Mouse (Mus musculus): ENCODE measurements around the gene Cntd1.

The Cntd1 gene

DNA sequence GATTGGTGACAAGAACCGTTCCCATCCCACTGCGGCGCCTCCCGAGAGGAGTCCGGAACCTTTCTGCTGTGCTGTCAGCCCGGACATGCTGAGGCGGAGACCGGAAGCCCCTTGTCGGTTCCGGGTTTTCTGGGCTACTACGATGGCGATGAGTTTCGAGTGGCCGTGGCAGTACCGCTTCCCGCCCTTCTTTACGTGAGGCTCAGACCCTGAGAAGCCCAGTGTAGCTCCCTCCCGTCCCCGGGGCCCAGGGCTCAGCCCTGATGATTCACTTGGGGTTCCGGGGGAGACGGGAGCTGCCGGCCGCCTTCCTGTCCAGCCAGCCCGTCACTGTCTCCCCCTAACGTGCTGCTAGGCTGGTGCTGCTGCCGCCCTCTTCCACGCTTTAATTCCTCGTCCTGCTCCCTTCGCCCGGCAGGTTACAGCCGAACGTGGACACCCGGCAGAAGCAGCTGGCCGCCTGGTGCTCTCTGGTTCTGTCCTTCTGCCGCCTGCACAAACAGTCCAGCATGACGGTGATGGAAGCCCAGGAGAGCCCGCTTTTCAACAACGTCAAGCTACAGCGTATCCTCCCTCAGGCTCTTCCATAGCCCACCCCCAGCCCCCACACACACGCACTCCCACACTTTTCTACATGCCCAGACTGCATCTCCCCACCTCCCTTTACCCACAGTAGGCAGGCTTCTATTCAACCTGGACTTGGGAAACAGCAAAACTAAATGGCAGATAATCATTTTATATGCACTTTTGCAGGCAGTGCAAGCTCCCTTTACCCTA, 25.0 kb upstream of the Cntd1 start, which contains the start of gene Vps25:
Vps25 (plus strand) TSS at position 95 of the 777 bp plus-strand sequence.
- ATAC-seq (ENCODE audit: insufficient number of reproducible peaks, low FRiP score, low TSS enrichment): peak; percentile 68; the same call in 1 of the 2 replicates

DNA sequence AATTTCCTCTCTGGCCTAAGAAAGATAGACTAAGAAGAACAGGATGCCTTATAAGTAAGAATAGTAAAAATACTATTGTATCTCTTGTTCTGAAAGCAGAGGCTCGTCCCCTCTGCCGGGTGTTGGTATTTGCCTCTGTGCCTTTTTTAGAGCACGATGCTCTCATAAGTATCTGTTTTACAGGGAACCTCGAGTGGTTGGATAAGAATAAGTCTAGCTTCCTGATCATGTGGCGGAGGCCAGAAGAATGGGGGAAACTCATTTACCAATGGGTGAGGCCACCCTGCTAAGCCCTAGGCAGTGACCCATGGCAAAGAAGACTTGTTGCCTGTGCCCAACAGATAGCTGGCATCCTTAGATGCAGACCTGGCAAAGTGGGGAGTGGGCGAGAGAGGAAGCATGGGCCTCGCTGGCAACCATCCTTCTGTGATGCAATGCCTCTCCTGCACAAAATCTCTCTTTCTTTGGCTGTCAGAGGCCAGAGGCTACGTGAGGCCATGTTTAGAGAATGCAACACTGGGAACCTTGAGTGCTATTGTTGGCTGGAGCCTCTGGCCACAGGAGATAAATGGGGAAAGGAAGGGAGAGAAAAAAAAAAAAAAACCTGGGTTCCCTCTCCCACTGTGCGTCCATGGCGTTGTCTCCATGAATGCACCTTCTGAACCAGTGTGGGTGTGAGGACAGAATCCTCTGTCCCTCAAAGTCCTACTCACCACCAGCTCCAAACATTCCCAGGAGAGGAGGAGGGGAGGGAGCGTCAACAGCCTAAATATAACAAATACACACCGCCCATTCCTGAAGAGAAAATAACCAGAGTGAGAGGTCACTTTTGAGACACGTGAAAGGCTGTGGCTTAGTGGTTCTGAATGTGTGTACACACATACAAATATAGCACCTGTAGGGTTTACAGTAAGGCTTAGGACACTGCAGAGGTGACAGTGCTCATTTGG, 22.7 kb upstream of the Cntd1 start:
- ATAC-seq (ENCODE audit: insufficient number of reproducible peaks, low FRiP score, low TSS enrichment): no peak

DNA sequence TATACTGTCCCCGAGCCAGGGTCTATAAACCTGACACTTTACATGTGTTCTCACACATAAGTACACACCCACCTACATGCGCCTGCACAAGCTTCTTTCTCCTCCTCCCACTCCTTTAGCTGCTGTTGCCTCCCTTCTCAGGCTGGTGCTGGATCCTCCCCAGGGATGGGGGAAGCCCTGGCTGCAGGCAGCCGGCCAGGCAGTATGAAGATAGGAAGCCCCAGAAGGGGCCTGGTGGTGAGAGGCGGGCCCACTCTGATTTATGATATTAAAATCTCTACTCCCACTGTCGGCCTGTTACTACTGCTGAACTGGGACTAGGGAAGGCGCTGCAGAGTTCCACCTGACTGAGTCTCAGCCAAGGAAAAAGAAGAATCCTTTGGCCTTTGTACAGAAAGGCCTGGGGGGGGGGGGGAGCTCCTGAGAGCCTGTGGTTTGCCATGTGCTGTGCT, 19.5 kb upstream of the Cntd1 start:
- no peak for ATAC-seq (ENCODE audit: insufficient number of reproducible peaks, low FRiP score, low TSS enrichment)

DNA sequence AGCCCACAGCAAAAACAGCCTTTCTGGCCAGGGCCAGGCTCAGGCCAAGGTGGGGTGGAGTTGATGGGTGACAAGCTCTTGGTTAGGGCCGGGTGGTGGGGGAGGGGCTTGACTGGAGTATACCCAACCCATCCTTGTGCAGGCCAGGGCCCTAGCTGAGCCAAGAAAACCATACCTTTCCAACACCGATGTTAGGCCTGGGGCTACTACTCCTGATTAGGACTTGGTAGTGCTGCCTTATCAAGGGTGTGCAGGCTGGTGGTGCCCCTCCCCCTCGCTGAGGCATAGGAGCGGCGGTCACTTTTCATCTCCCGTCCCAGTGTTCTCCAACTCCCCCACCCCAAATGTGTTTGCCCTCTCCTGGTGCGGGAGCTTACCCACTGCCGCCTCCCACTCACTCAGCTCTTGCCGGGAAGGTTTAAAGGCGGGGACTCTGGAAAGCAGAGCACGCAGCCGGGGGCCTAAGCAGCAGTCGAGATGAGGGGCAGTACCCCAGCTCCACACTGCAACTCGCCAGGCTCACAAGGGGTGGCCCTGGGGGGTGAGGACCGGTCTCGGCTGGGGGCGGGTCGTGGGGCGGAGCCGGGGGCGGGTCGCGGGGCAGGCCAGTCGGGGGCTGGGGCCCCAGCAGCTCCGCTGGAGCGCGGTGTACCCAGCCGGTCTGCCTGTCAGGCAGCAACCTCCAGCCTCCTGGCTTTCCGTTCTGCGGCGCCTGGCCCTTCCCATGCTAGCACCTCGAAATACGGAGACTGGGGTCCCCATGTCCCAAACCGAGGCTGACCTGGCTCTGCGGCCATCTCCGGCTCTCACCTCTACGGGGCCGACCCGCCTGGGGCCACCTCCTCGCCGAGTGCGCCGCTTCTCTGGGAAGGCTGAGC, 18.6 kb upstream of the Cntd1 start, which contains the start of gene Wnk4:
Wnk4 (plus strand) TSS at position 620 of the 878 bp plus-strand sequence.
- no peak for ATAC-seq (ENCODE audit: insufficient number of reproducible peaks, low FRiP score, low TSS enrichment)

DNA sequence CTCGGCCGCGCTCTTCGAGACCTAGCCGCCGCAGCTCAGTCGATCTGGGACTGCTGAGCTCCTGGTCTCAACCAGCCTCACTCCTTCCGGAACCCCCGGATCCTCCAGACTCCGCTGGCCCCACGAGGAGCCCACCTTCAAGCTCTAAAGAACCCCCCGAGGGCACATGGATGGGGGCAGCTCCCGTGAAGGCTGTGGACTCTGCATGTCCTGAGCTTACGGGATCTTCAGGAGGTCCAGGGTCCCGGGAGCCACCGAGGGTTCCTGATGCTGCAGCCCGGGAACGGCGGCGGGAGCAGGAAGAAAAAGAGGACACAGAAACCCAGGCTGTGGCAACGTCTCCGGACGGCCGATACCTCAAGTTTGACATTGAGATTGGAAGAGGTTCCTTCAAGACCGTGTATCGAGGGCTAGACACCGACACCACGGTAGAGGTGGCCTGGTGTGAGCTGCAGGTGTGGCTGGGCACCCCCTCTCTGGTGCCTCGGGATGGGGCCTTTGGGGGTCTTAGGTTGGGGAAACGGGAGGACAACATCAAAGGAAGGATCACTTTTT, 17.9 kb upstream of the Cntd1 start:
- ATAC-seq (ENCODE audit: insufficient number of reproducible peaks, low FRiP score, low TSS enrichment): no peak

DNA sequence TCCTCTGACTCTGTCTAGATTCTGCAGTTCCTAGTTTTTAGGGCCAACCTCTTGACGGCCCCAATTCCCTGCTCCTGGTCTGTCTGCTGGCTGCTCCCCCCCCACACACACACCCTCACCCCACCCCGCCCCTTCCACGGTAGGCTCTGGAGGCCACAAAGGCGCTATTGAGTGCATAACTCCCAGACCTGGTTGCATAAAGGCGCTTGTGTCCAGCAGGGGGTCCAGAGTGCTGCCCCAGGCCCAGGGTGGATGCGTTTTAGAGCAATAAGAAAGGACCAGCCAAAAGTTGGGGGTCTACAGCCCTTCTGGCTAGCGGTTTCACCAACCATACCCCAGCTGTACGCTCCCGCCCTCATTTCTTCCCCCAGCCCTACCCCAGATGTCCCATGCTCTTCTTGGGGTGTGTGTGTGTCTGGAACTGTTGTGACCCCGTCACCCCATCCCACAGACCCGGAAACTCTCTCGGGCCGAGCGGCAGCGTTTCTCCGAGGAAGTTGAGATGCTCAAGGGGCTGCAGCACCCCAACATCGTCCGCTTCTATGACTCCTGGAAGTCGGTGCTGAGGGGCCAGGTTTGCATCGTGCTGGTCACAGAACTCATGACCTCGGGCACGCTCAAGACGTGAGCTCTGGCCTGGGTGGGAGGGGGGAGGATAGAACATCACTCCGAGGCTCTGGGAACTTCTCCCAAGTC, 16.4 kb upstream of the Cntd1 start:
- ATAC-seq (ENCODE audit: insufficient number of reproducible peaks, low FRiP score, low TSS enrichment): no peak

DNA sequence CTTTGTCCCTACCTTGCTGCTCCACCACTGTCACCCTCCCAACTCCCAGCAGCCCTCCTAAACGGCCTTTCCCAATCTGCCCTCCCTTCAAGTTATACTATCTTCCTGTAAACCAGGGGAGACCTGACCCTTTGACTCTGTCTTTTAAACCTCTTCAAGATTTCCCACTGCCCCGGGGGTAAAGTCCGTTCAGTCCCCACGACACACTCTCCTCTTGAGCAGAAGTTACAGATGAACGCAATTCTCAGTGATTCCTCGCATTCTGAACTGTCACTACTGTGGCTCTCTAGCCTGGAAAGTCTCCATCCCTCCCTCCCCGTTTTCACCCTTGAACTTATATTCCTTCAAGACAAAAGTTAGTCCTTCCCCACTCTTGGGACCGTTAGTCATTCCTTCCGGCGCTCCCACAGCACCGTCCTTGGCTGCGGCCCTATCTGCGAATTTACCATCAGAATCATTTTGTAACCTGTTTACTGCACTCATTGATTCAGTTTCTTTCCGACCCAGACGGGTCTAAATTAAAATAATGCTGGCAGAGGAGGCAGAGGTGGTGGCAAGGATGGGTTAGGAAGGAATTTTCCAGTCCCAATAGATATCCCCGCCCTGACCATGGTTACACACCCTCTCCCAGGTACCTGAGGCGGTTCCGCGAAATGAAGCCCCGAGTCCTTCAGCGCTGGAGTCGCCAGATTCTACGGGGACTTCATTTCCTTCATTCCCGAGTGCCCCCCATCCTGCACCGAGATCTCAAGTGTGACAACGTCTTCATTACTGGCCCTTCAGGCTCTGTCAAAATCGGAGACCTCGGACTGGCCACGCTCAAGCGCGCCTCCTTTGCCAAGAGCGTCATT, 15.4 kb upstream of the Cntd1 start:
- ATAC-seq (ENCODE audit: insufficient number of reproducible peaks, low FRiP score, low TSS enrichment): no peak

DNA sequence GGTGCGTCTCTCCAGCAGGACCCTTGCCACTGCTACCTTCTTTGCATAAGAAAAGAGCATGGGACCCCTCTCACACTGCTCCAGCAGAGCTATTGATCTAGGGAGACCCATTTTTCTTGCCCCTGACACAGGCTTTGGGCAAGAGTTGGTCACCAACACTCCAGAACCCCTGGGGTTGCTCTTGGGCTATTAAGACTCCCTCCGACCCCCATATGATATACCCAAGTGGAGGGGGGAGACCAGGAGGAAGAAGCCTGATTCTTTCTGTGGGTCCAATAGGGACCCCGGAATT, 14.9 kb upstream of the Cntd1 start:
- no peak for ATAC-seq (ENCODE audit: insufficient number of reproducible peaks, low FRiP score, low TSS enrichment)

DNA sequence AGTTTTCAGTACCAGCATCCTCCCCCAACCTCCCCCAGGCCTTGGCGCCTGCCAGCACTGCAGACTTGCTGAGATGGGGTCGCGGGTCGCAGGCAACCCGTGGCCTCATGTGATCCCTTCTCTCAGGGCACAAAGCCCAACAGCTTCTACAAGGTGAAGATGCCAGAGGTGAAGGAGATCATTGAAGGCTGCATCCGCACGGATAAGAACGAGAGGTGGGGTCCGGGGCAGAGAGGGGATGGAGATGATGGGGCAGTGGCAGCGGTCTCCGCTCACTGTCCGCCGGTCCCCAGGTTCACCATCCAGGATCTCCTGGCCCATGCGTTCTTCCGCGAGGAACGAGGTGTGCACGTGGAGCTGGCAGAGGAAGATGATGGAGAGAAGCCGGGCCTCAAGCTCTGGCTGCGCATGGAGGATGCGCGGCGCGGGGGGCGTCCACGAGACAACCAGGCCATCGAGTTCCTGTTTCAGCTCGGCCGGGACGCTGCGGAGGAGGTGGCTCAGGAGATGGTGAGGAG, 13.8 kb upstream of the Cntd1 start:
- ATAC-seq (ENCODE audit: insufficient number of reproducible peaks, low FRiP score, low TSS enrichment): no peak

DNA sequence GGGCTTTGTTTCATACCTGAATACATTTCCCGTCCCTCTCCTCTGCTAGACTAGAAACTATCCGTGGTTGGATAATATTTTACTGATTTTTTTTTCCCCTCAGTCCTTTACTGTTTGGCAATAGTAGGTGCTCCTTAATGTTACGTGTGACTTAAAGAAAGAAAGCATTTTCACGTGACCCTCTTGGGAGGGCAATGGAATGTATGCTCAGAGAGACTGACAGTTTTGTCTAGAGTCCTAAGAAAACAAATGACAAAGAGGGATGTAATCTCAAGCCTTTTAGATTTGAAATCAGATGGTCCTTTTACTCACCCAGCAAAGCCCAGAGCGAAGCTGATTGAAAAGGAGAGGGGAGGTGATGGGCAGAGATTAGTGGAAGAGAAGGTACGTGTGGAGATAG, 12.9 kb upstream of the Cntd1 start:
- ATAC-seq (ENCODE audit: insufficient number of reproducible peaks, low FRiP score, low TSS enrichment): no peak

DNA sequence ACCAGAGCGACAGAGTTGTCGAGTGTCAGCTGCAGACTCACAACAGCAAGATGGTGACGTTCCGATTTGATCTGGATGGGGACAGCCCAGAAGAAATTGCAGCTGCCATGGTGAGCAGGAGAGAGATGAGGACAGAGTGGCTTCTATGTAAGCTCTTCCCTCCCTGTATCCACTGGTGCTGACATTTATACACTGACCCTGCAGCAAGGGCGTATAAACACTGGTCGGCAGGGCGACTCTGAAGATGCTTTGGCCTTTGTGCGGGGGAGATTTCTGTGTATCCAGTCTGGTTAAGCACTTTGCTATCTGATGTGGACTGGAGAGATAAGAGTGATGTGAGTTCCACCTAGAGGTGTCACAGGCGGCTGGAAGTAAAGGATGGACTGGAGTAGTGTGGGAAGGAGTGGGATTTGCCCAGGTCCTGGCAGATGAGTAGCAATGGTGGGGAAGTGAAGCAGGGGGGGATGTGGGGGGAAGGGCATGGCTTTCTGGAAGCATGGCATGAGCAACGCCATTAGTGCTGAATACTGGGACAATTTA, 9.2 kb upstream of the Cntd1 start:
- no peak; the same call in 1 of the 2 replicates for ATAC-seq (ENCODE audit: insufficient number of reproducible peaks, low FRiP score, low TSS enrichment)

DNA sequence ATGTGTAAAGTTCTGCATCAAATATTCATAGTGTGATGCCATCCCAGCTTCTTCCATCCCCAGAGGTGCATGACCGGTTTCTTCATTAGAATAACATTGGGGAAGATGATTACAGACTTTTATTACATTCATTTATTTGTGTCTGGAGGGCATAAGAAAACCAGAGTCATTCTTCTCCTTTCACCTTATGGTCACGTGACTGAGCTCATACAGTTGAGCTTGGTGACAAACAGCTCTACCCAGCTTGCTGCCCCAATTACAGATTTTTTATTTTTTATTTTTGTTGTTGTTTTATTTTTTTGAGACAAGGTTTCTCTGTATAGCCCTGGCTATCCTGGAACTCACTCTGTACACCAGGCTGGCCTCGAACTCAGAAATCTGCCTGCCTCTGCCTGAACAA, 6.4 kb upstream of the Cntd1 start:
- no peak for ATAC-seq (ENCODE audit: insufficient number of reproducible peaks, low FRiP score, low TSS enrichment)

DNA sequence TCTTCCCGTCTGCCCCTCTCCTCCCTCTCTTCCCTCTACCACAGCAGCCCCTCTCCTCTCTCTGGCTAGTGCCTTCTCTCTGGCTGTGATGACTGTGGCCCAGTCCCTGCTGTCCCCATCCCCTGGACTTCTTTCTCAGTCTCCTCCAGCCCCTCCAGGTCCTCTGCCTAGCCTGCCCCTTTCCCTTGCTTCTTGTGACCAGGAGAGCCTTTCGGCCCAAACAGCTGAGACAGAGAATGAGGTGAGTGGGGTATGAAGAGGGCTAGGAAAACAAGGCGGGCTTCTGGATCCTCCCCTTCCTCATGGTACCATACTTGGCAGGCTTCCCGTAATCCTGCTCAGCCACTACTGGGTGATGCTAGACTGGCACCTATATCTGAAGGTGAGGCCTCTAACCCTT, 3.5 kb upstream of the Cntd1 start:
- no peak for ATAC-seq (ENCODE audit: insufficient number of reproducible peaks, low FRiP score, low TSS enrichment)

DNA sequence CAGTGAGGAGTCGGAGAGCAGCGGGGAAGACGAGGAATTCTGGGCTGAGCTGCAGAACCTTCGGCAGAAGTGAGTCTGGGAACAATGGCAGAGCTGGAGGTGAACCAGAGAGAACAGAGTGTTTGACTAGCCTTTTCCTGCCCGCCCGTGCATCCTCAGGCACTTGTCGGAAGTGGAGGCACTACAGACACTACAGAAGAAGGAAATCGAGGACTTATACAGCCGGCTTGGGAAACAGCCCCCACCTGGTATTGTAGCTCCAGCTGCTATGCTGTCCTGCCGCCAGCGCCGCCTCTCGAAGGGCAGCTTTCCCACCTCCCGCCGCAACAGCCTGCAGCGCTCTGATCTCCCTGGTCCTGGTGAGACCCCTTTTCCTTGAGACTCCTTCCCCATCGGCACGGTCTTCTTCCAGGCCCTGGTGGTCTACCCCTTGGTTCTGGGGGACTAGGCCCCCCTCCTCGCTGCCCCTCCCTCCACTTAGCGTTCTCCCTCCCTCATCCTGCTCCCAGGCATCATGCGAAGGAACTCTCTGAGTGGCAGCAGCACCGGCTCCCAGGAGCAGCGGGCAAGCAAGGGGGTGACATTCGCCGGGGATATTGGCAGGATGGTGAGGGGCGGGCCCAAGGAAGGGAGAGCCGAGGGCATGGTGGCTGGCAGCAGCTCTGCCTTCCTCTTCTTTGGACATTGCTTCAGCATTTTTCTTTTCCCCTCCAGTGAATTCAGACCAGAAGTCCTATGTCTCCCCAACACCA, 2.3 kb upstream of the Cntd1 start:
- no peak for ATAC-seq (ENCODE audit: insufficient number of reproducible peaks, low FRiP score, low TSS enrichment)

DNA sequence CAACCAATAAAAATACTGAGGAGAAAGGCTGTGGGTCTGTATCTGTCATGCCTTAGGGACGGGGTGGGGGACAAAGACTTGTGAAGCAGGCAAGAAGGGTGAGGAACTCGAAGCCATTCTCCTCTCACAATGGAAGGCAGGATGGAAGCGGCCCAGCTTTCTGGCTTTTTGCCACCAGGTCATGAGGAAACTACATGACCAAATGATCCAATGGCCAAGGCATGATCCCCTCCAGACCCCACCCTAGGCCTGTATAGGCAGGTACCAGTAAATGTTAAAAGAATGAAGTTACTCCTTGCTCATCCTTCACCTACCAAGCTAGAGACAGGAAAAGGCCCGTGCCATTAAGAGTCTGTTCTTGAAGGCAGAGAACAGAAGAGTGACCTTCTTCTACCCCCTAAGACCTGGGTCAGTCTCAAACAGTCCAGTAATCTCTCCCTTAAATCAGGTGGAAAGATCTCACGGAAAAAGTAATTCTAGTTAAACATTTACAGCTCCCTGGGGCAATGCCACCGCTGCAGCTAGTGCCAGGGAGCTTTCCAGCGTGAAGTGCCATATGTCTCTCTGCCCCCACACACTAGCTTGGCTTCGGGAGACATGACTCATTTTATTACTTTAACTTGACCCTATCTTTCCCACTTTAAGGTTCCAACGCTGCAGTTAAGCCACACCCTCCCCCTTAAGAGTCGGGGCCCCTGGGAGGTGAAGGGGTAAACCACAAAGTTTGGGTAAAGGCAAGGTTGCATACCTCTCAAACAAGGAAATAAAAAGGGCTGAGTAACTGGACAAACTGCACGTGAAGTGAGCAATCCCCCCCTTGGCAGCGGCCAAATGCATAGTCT, 1.2 kb upstream of the Cntd1 start:
- no peak for ATAC-seq (ENCODE audit: insufficient number of reproducible peaks, low FRiP score, low TSS enrichment)

DNA sequence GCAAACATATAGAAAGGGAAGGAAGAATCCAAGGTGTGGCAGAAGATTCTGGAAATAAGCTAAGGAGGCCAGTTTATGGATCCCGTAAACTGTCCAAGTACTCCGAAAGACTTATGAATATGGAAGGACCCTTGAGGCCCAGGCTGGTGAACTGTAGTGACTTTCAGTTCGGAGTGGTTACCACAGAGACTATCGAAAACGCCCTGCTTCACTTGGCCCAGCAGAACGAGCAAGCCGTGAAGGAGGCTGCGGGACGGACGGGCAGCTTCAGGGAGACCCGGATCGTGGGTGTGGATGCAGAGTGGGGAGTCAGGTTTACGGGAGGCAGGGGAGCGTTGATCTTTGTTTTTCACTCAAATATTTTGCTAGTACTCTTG, 369 bp downstream of the Cntd1 start:
- no peak for ATAC-seq (ENCODE audit: insufficient number of reproducible peaks, low FRiP score, low TSS enrichment)

DNA sequence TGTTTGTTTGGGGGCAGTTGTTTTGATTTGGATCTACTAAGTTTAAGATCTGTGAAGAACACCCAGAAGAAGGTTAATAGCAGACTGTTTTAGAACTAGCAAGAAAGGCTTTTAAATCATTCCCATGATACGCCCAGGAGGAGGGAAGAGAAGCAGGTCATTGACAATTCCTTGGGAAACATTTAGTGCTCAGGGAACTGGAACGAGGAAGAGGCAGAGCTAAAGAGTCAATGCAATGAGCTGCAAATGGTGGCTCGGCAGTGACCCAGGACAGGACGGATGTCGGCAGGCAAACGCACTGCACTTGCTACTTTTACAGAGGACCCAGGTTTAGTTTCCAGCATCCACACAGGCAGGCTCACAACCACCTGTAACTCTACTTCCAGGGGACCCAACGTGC, 2.0 kb downstream of the Cntd1 start:
- no peak for ATAC-seq (ENCODE audit: insufficient number of reproducible peaks, low FRiP score, low TSS enrichment)
